Mouse (Mus musculus) forebrain, embryonic 14.5 days (tissue): ENCODE measurements at regions not wholly inside any gene's neighbourhood (a gene's known extent, or its start where the extent isn't known, plus 50 kb on each side); places are given as distances from the start of the nearest gene placed in this dataset.

Experiments
- ATAC-seq: fragments of 200-750 bp; cut with Nextera tagmentation; 2 replicates; pipeline ENCODE4 v1.8.0; 2017; ENCODE audit warnings: mild to moderate bottlenecking, moderate library complexity
- DNase-seq: peaks from one replicate; pipeline ENCODE4 v3.0.0-alpha.2; 2015; ENCODE audit warnings: low spot score
- H3K27ac ChIP-seq: fragments of 300-500 bp; sonication (generic); 2 replicates; pipeline ENCODE4 v1.5.1; 2014; ENCODE audit warnings: low read depth, mild to moderate bottlenecking, control low read depth, low read length, moderate library complexity
- H3K27me3 ChIP-seq: fragments of 300-500 bp; sonication (generic); replicated peaks from 2 replicates; pipeline ENCODE4 v1.6.1; 2014; ENCODE audit warnings: low read length, control low read depth, mixed read lengths; ENCODE audit not compliant: control insufficient read depth, insufficient read depth
- H3K36me3 ChIP-seq: fragments of 300-500 bp; sonication (generic); 2 replicates; pipeline ENCODE4 v1.6.1; 2014; ENCODE audit warnings: low read length, control low read depth; ENCODE audit not compliant: control insufficient read depth, insufficient read depth
- H3K4me1 ChIP-seq: fragments of 300-500 bp; sonication (generic); 2 replicates; pipeline ENCODE4 v1.6.1; 2014; ENCODE audit warnings: antibody characterized with exemption, low read length, control low read depth; ENCODE audit not compliant: control insufficient read depth, insufficient read depth
- H3K4me2 ChIP-seq: fragments of 300-500 bp; sonication (generic); 2 replicates; pipeline ENCODE4 v1.6.1; 2014; ENCODE audit warnings: mild to moderate bottlenecking, control low read depth, low read length
- H3K4me3 ChIP-seq: fragments of 300-500 bp; sonication (generic); 2 replicates; pipeline ENCODE4 v1.5.1; 2014; ENCODE audit warnings: low read depth, low read length, control low read depth
- H3K9ac ChIP-seq: fragments of 300-500 bp; sonication (generic); 2 replicates; pipeline ENCODE4 v1.6.1; 2014; ENCODE audit warnings: mild to moderate bottlenecking, low read length, control low read depth, moderate library complexity
- H3K9me3 ChIP-seq: fragments of 300-500 bp; sonication (generic); replicated peaks from 2 replicates; pipeline ENCODE4 v1.6.1; 2016; ENCODE audit warnings: low read length, control low read depth, mixed read lengths; ENCODE audit not compliant: control insufficient read depth
- WGBS: fragments of 180-500 bp; shearing (Covaris S2); extraction: QIAGEN DNeasy Blood & Tissue Kit; methylation state at CpG from one replicate; pipeline ENCODE4 v1.1.7; 2014; 5-methylcytosine and 5-hydroxymethylcytosine counted together

- Histone ChIP-seq H3K9ac (no peak overlapping the region), H3K4me1 (no peaks in the 10 kb centered on the region; the same call in 1 of the 2 replicates), H3K27ac (no peak overlapping the region), H3K27me3 (no peaks in the 10 kb centered on the region), H3K9me3 (no peaks in the 10 kb centered on the region), H3K4me2 (no peak overlapping the region), H3K4me3 (no peak overlapping the region), H3K36me3 (no peaks in the 10 kb centered on the region)
- ATAC-seq (peak; percentile 54), DNase-seq (peak; percentile 38)
- 27% methylated on average over 9 of the region's 9 CpGs for WGBS
These were observed 172.5 kb downstream of the Trib2 start for GRCm38 (mm10) chr12:15644074-15644672.

GRCm38 (mm10) chr12:15643669-15644068 is 173.1 kb downstream of the Trib2 start:
- WGBS = 23% methylated on average over 3 of the region's 3 CpGs
- no peak overlapping the region for H3K9ac ChIP-seq
- no peak overlapping the region for H3K27ac ChIP-seq
- H3K4me3 ChIP-seq = no peak overlapping the region
- DNase-seq = peak; percentile 41
- H3K4me2 ChIP-seq = no peak overlapping the region
- no peaks in the 10 kb centered on the region for H3K36me3 ChIP-seq
- no peaks in the 10 kb centered on the region; the same call in 1 of the 2 replicates for H3K4me1 ChIP-seq
- H3K27me3 ChIP-seq = no peaks in the 10 kb centered on the region
- no peaks in the 10 kb centered on the region for H3K9me3 ChIP-seq
- peak; percentile 46 for ATAC-seq

- Histone ChIP-seq H3K36me3 (no peaks in the 10 kb centered on the region), H3K27me3 (no peaks in the 10 kb centered on the region), H3K27ac (no peak overlapping the region), H3K4me2 (no peak overlapping the region), H3K4me1 (no peaks in the 10 kb centered on the region), H3K4me3 (no peak overlapping the region), H3K9ac (no peak overlapping the region), H3K9me3 (no peaks in the 10 kb centered on the region)
- ATAC-seq (no peak), DNase-seq (no peak)
- WGBS = 93% methylated on average over 5 of the region's 5 CpGs
These were observed 176.4 kb downstream of the Trib2 start for GRCm38 (mm10) chr12:15640320-15640719.

GRCm38 (mm10) chr12:15629971-15630370 is 186.8 kb downstream of the Trib2 start:
- H3K9ac ChIP-seq = no peak overlapping the region
- no peaks in the 10 kb centered on the region for H3K27me3 ChIP-seq
- H3K36me3 ChIP-seq = no peaks in the 10 kb centered on the region
- DNase-seq (no peak), ATAC-seq (no peak)
- H3K9me3 ChIP-seq = no peaks in the 10 kb centered on the region
- no peaks in the 10 kb centered on the region for H3K4me1 ChIP-seq
- no peak overlapping the region for H3K4me2 ChIP-seq
- H3K4me3 ChIP-seq = no peak overlapping the region
- no peak overlapping the region for H3K27ac ChIP-seq
- WGBS = 91% methylated on average over 3 of the region's 3 CpGs

GRCm38 (mm10) chr12:15619521-15619920 is 197.2 kb downstream of the Trib2 start:
- Histone ChIP-seq H3K27ac (no peak overlapping the region), H3K36me3 (no peaks in the 10 kb centered on the region), H3K4me3 (no peak overlapping the region), H3K4me2 (no peak overlapping the region), H3K9ac (no peak overlapping the region), H3K27me3 (no peaks in the 10 kb centered on the region), H3K9me3 (no peaks in the 10 kb centered on the region), H3K4me1 (0 out of 2 replicates have a peak, but pooled peaks cover 3% of the 10 kb centered on the region)
- DNase-seq = no peak
- WGBS = 93% methylated on average over 2 of the region's 2 CpGs
- no peak for ATAC-seq

- Histone ChIP-seq H3K9ac (no peak overlapping the region), H3K27ac (no peak overlapping the region), H3K27me3 (no peaks in the 10 kb centered on the region), H3K36me3 (no peaks in the 10 kb centered on the region), H3K4me1 (0 out of 2 replicates have a peak, but pooled peaks cover 3% of the 10 kb centered on the region), H3K4me2 (no peak overlapping the region), H3K4me3 (no peak overlapping the region), H3K9me3 (no peaks in the 10 kb centered on the region)
- DNase-seq (peak; percentile 49), ATAC-seq (peak; percentile 58; the same call in 1 of the 2 replicates)
- 23% methylated on average over 1 of the region's 1 CpGs for WGBS
These were observed 199.4 kb downstream of the Trib2 start for GRCm38 (mm10) chr12:15617312-15617711.

GRCm38 (mm10) chr12:15611847-15612580 is 204.7 kb downstream of the Trib2 start:
- no peaks in the 10 kb centered on the region for H3K9me3 ChIP-seq
- H3K36me3 ChIP-seq = no peaks in the 10 kb centered on the region
- no peak overlapping the region for H3K4me2 ChIP-seq
- H3K4me1 ChIP-seq = no peaks in the 10 kb centered on the region
- H3K27ac ChIP-seq = no peak overlapping the region
- ATAC-seq (no peak), DNase-seq (no peak)
- H3K9ac ChIP-seq = no peak overlapping the region
- WGBS = 84% methylated on average over 5 of the region's 5 CpGs
- no peak overlapping the region for H3K4me3 ChIP-seq
- H3K27me3 ChIP-seq = no peaks in the 10 kb centered on the region

GRCm38 (mm10) chr12:15607091-15607490 is 209.6 kb downstream of the Trib2 start:
- Histone ChIP-seq H3K4me2 (no peak overlapping the region), H3K9ac (no peak overlapping the region), H3K27me3 (no peaks in the 10 kb centered on the region), H3K4me3 (no peak overlapping the region), H3K36me3 (no peaks in the 10 kb centered on the region), H3K27ac (no peak overlapping the region), H3K9me3 (no peaks in the 10 kb centered on the region), H3K4me1 (no peaks in the 10 kb centered on the region)
- DNase-seq (no peak), ATAC-seq (no peak)
- 97% methylated on average over 1 of the region's 1 CpGs for WGBS

GRCm38 (mm10) chr12:15606095-15606494 is 210.6 kb downstream of the Trib2 start:
- H3K4me3 ChIP-seq = no peak overlapping the region
- H3K9me3 ChIP-seq = no peaks in the 10 kb centered on the region
- H3K4me2 ChIP-seq = no peak overlapping the region
- no peak overlapping the region for H3K9ac ChIP-seq
- DNase-seq (peak; percentile 69), ATAC-seq (0 out of 2 replicates have a peak, but pooled peaks have one; percentile 26)
- H3K36me3 ChIP-seq = no peaks in the 10 kb centered on the region
- WGBS = 54% methylated on average over 4 of the region's 4 CpGs
- no peaks in the 10 kb centered on the region for H3K27me3 ChIP-seq
- H3K27ac ChIP-seq = no peak overlapping the region
- no peaks in the 10 kb centered on the region for H3K4me1 ChIP-seq
